Mouse (Mus musculus): ENCODE measurements around the gene Med21.
A peak's percentile ranks its signal among the peaks of the same experiment; 100 is the strongest.

The Med21 gene

GRCm38 (mm10) chr6:146640991-146641390, 1.4 kb upstream of the Med21 start:
- no peak for DNase-seq

GRCm38 (mm10) chr6:146641621-146642210, 631 bp upstream of the Med21 start:
- no peak for DNase-seq

GRCm38 (mm10) chr6:146643184-146643570, 830 bp downstream of the Med21 start:
- DNase-seq = peak; percentile 55

- DNase-seq = no peak
Measured at GRCm38 (mm10) chr6:146650013-146650412, 7.7 kb downstream of the Med21 start.

GRCm38 (mm10) chr6:146651431-146651830, 9.1 kb downstream of the Med21 start:
- DNase-seq = no peak

GRCm38 (mm10) chr6:146653197-146653596, 10.8 kb downstream of the Med21 start:
- DNase-seq = no peak

GRCm38 (mm10) chr6:146660591-146660990, 18.2 kb downstream of the Med21 start:
- DNase-seq = no peak

GRCm38 (mm10) chr6:146661655-146662054, 19.3 kb downstream of the Med21 start:
- DNase-seq = no peak

- peak; percentile 53 for DNase-seq
Measured at GRCm38 (mm10) chr6:146662679-146663078, 20.3 kb downstream of the Med21 start.

- DNase-seq = peak; percentile 52
Measured at GRCm38 (mm10) chr6:146664116-146664515, 21.8 kb downstream of the Med21 start.

GRCm38 (mm10) chr6:146664917-146665316, 22.6 kb downstream of the Med21 start:
- no peak for DNase-seq

GRCm38 (mm10) chr6:146665408-146665807, 23.1 kb downstream of the Med21 start:
- no peak for DNase-seq

GRCm38 (mm10) chr6:146666811-146667210, 24.5 kb downstream of the Med21 start:
- DNase-seq = no peak

- no peak for DNase-seq
Measured at GRCm38 (mm10) chr6:146668606-146669005, 26.3 kb downstream of the Med21 start.

GRCm38 (mm10) chr6:146670956-146671855, 28.9 kb downstream of the Med21 start:
- no peak for DNase-seq

- no peak for DNase-seq
Measured at GRCm38 (mm10) chr6:146672106-146672505, 29.8 kb downstream of the Med21 start.

GRCm38 (mm10) chr6:146673696-146674095, 31.3 kb downstream of the Med21 start:
- no peak for DNase-seq

- no peak for DNase-seq
Measured at GRCm38 (mm10) chr6:146674420-146674819, 32.1 kb downstream of the Med21 start.

GRCm38 (mm10) chr6:146674881-146675536, 32.7 kb downstream of the Med21 start:
- no peak for DNase-seq

- no peak for DNase-seq
Measured at GRCm38 (mm10) chr6:146676904-146677303, 34.6 kb downstream of the Med21 start.

GRCm38 (mm10) chr6:146678136-146679070, 36.1 kb downstream of the Med21 start:
- DNase-seq = no peak

- no peak for DNase-seq
Measured at GRCm38 (mm10) chr6:146683881-146684280, 41.5 kb downstream of the Med21 start.
